Mouse (Mus musculus): ENCODE results near the gene Lce1h. TPM values are rescaled to one million over a fixed set of nuclear protein-coding genes. Genes with fewer than 3 reads are reported as not detected.

The Lce1h gene
- polyA plus RNA-seq (2015; fragmentation: Nextera tagmentation; extraction: Ambion mirVana) = not detected in 2 replicates

- 97% methylated on average over 1 of the region's 1 CpGs for WGBS
- no peak for ATAC-seq (replicated peaks)
- no peak within 1 kb of the TSS for H3K4me2 ChIP-seq (replicated peaks)
- H3K9ac ChIP-seq (replicated peaks) = no peak within 1 kb of the TSS
- no peaks in the 10 kb centered on the region for H3K27me3 ChIP-seq
- no peak within 1 kb of the TSS for H3K4me3 ChIP-seq
- no peak within 1 kb of the TSS for H3K27ac ChIP-seq (replicated peaks)
- no peaks in the 10 kb centered on the region for H3K9me3 ChIP-seq
- H3K36me3 ChIP-seq = no peaks in the 10 kb centered on the region
- H3K4me1 ChIP-seq = no peaks in the 10 kb centered on the region
Measured at GRCm38 (mm10) chr3:92764965-92765364, at the start of gene Lce1h. TSS of gene Lce1h (minus strand) at chr3:92765065.

- Histone ChIP-seq H3K9ac (replicated peaks) (no peak within 1 kb of the TSS), H3K4me3 (no peak within 1 kb of the TSS), H3K36me3 (no peaks in the 10 kb centered on the region), H3K4me2 (replicated peaks) (no peak within 1 kb of the TSS), H3K27ac (replicated peaks) (no peak within 1 kb of the TSS), H3K9me3 (no peaks in the 10 kb centered on the region), H3K27me3 (no peaks in the 10 kb centered on the region), H3K4me1 (no peaks in the 10 kb centered on the region)
- ATAC-seq (replicated peaks) = no peak
Measured at GRCm38 (mm10) chr3:92807791-92808190, 42.9 kb upstream of the Lce1h start, which contains the start of gene Lce1k. TSS of gene Lce1k (minus strand) at chr3:92807891.

GRCm38 (mm10) chr3:92790414-92790813 lies 25.5 kb upstream of the Lce1h start, which contains the start of gene Lce1j:
TSS of gene Lce1j (minus strand) at chr3:92790514.
- no peak within 1 kb of the TSS for H3K4me3 ChIP-seq
- 100% methylated on average over 1 of the region's 1 CpGs for WGBS
- no peaks in the 10 kb centered on the region for H3K27me3 ChIP-seq

GRCm38 (mm10) chr3:92778799-92779198 lies 13.9 kb upstream of the Lce1h start, which contains the start of gene Lce1i:
TSS of gene Lce1i (minus strand) at chr3:92778899.
- no peaks in the 10 kb centered on the region for H3K36me3 ChIP-seq
- H3K4me1 ChIP-seq = no peaks in the 10 kb centered on the region
- no peak for ATAC-seq (replicated peaks)
- H3K4me2 ChIP-seq (replicated peaks) = no peak within 1 kb of the TSS
- H3K4me3 ChIP-seq = no peak within 1 kb of the TSS
- no peaks in the 10 kb centered on the region for H3K27me3 ChIP-seq
- WGBS = 89% methylated on average over 1 of the region's 1 CpGs
- no peaks in the 10 kb centered on the region for H3K9me3 ChIP-seq
- no peak within 1 kb of the TSS for H3K27ac ChIP-seq (replicated peaks)
- H3K9ac ChIP-seq (replicated peaks) = no peak within 1 kb of the TSS

More at GRCm38 (mm10) chr3:92790414-92790813, 25.5 kb upstream of the Lce1h start, which contains the start of gene Lce1j:
- Histone ChIP-seq H3K36me3 (no peaks in the 10 kb centered on the region), H3K9ac (replicated peaks) (no peak within 1 kb of the TSS), H3K4me2 (replicated peaks) (no peak within 1 kb of the TSS), H3K27ac (replicated peaks) (no peak within 1 kb of the TSS), H3K4me1 (no peaks in the 10 kb centered on the region), H3K9me3 (no peaks in the 10 kb centered on the region)
- ATAC-seq (replicated peaks) = no peak

- H3K27me3 ChIP-seq = no peaks in the 10 kb centered on the region
- 22% methylated on average over 3 of the region's 3 CpGs for WGBS
Measured at GRCm38 (mm10) chr3:92771573-92771972, 6.7 kb upstream of the Lce1h start.

GRCm38 (mm10) chr3:92753197-92753596 lies 11.7 kb downstream of the Lce1h start:
- H3K4me1 ChIP-seq = no peaks in the 10 kb centered on the region
- H3K4me2 ChIP-seq (replicated peaks) = no peak overlapping the region
- H3K9me3 ChIP-seq = no peaks in the 10 kb centered on the region
- no peak overlapping the region for H3K9ac ChIP-seq (replicated peaks)
- no peak overlapping the region for H3K4me3 ChIP-seq
- no peak for ATAC-seq (replicated peaks)
- no peak overlapping the region for H3K27ac ChIP-seq (replicated peaks)
- no peaks in the 10 kb centered on the region for H3K36me3 ChIP-seq
- WGBS = 46% methylated on average over 3 of the region's 3 CpGs
- H3K27me3 ChIP-seq = no peaks in the 10 kb centered on the region

More at GRCm38 (mm10) chr3:92771573-92771972, 6.7 kb upstream of the Lce1h start:
- no peaks in the 10 kb centered on the region for H3K4me1 ChIP-seq
- no peak overlapping the region for H3K9ac ChIP-seq (replicated peaks)
- no peak overlapping the region for H3K27ac ChIP-seq (replicated peaks)
- no peaks in the 10 kb centered on the region for H3K9me3 ChIP-seq
- ATAC-seq (replicated peaks) = no peak
- H3K36me3 ChIP-seq = no peaks in the 10 kb centered on the region
- no peak overlapping the region for H3K4me2 ChIP-seq (replicated peaks)
- H3K4me3 ChIP-seq = no peak overlapping the region

- no peak within 1 kb of the TSS for H3K4me3 ChIP-seq
- no peak within 1 kb of the TSS for H3K9ac ChIP-seq (replicated peaks)
- H3K27ac ChIP-seq (replicated peaks) = no peak within 1 kb of the TSS
- no peaks in the 10 kb centered on the region for H3K9me3 ChIP-seq
- 86% methylated on average over 1 of the region's 1 CpGs for WGBS
- no peaks in the 10 kb centered on the region for H3K4me1 ChIP-seq
- ATAC-seq (replicated peaks) = no peak
- no peaks in the 10 kb centered on the region for H3K36me3 ChIP-seq
- H3K4me2 ChIP-seq (replicated peaks) = no peak within 1 kb of the TSS
- H3K27me3 ChIP-seq = no peaks in the 10 kb centered on the region
Measured at GRCm38 (mm10) chr3:92752238-92752637, 12.6 kb downstream of the Lce1h start, which contains the start of gene Lce1g. TSS of gene Lce1g (minus strand) at chr3:92752338.

- no peak within 1 kb of the TSS for H3K4me3 ChIP-seq
- H3K27ac ChIP-seq (replicated peaks) = no peak within 1 kb of the TSS
- no peak within 1 kb of the TSS for H3K4me2 ChIP-seq (replicated peaks)
- no peaks in the 10 kb centered on the region for H3K9me3 ChIP-seq
- no peak for ATAC-seq (replicated peaks)
- WGBS = 66% methylated on average over 1 of the region's 1 CpGs
- H3K36me3 ChIP-seq = no peaks in the 10 kb centered on the region
- H3K9ac ChIP-seq (replicated peaks) = no peak within 1 kb of the TSS
- no peaks in the 10 kb centered on the region for H3K27me3 ChIP-seq
- no peaks in the 10 kb centered on the region for H3K4me1 ChIP-seq
Measured at GRCm38 (mm10) chr3:92738996-92739395, 25.9 kb downstream of the Lce1h start, which contains the start of gene Gm38119. TSS of gene Gm38119 (minus strand) at chr3:92739096.

GRCm38 (mm10) chr3:92722631-92723030 lies 42.2 kb downstream of the Lce1h start:
- Histone ChIP-seq H3K4me2 (replicated peaks) (no peak overlapping the region), H3K4me1 (no peaks in the 10 kb centered on the region), H3K36me3 (no peaks in the 10 kb centered on the region), H3K4me3 (no peak overlapping the region), H3K9ac (replicated peaks) (no peak overlapping the region), H3K9me3 (no peaks in the 10 kb centered on the region), H3K27ac (replicated peaks) (no peak overlapping the region), H3K27me3 (no peaks in the 10 kb centered on the region)
- no peak for ATAC-seq (replicated peaks)
- WGBS = 94% methylated on average over 5 of the region's 5 CpGs

GRCm38 (mm10) chr3:92720250-92720649 lies 44.6 kb downstream of the Lce1h start, which contains the start of gene Lce1f:
TSS of gene Lce1f (minus strand) at chr3:92720350.
- 78% methylated on average over 3 of the region's 3 CpGs for WGBS
- no peak for ATAC-seq (replicated peaks)
- no peak within 1 kb of the TSS for H3K4me3 ChIP-seq
- no peak within 1 kb of the TSS for H3K4me2 ChIP-seq (replicated peaks)
- H3K27ac ChIP-seq (replicated peaks) = no peak within 1 kb of the TSS
- H3K9me3 ChIP-seq = no peaks in the 10 kb centered on the region
- H3K9ac ChIP-seq (replicated peaks) = no peak within 1 kb of the TSS
- no peaks in the 10 kb centered on the region for H3K27me3 ChIP-seq
- H3K36me3 ChIP-seq = no peaks in the 10 kb centered on the region
- no peaks in the 10 kb centered on the region for H3K4me1 ChIP-seq

GRCm38 (mm10) chr3:92715122-92715521 lies 49.7 kb downstream of the Lce1h start:
- no peaks in the 10 kb centered on the region for H3K4me1 ChIP-seq
- no peak overlapping the region for H3K27ac ChIP-seq (replicated peaks)
- H3K9ac ChIP-seq (replicated peaks) = no peak overlapping the region
- no peaks in the 10 kb centered on the region for H3K36me3 ChIP-seq
- ATAC-seq (replicated peaks) = no peak
- H3K4me2 ChIP-seq (replicated peaks) = no peak overlapping the region
- H3K27me3 ChIP-seq = no peaks in the 10 kb centered on the region
- H3K9me3 ChIP-seq = no peaks in the 10 kb centered on the region
- no peak overlapping the region for H3K4me3 ChIP-seq
